ENCODE assay signal across 25 mouse cellular contexts in genomic region chr10:40218874-40219273, GRCm38 (mm10). TPM values are rescaled to one million over a fixed set of nuclear protein-coding genes. Genes with fewer than 3 reads are reported as not detected.
DNase-seq lines count a peak whose midpoint lies in the region; ATAC-seq and TF ChIP-seq lines count a peak whose summit lies in the region.
"Had no signal": no experiment of that assay in that cellular context is flagged by ENCODE, and none has a peak within 500 bp of the region (broad histone marks: within the 10 kb centered on the region; RNA-seq: fewer than 3 reads in every experiment).

No protein-coding gene starts in this region.

- TF ChIP-seq CTCF in cerebellum, adult 2 months (IDR thresholded peaks at IDR 0.05; ENCODE audit: borderline replicate concordance, insufficient read depth, low read depth, low read length): no peak

- no peak for ATAC-seq in inflammation-experienced regulatory T-cells, adult 6 months
- ATAC-seq: CD4-positive, CD25-positive, alpha-beta regulatory T cell, adult 4 months; intestine, embryonic 15.5 days; Patski had no signal

- H3K4me3 ChIP-seq in cerebellum, adult 2 months (replicated peaks; ENCODE audit: insufficient read depth, low read depth, low read length): no peak overlapping the region
- H3K4me3 ChIP-seq: heart, embryonic 12.5 days; intestine, embryonic 15.5 days; left cerebral cortex, adult 2 months; liver, embryonic 13.5 days; midbrain, embryonic 10.5 days had no signal

- H3K4me1 ChIP-seq in cerebellum, adult 2 months (ENCODE audit: control insufficient read depth, insufficient read depth, low read length): no peaks in the 10 kb centered on the region
- H3K4me1 ChIP-seq: heart, embryonic 12.5 days; intestine, embryonic 15.5 days; liver, embryonic 13.5 days; midbrain, embryonic 10.5 days had no signal

- peak; percentile 26 to 37 for DNase-seq in cerebellum, postnatal 10 days
- DNase-seq in cerebellum, adult 2 months: no peak
- DNase-seq in layer of hippocampus, adult 11-12 months (ENCODE audit: low spot score): peak; percentile 12
- no peak for DNase-seq in layer of hippocampus, adult 9-10 months (ENCODE audit: low spot score)
- peak; percentile 64 for DNase-seq in thymus, postnatal 0 days (ENCODE audit: low spot score)
- DNase-seq in thymus, postnatal 4 days: no peak
- DNase-seq in adrenal gland, postnatal 36 days: no peak
- DNase-seq: adrenal gland, adult 8-10 months; cerebellum, adult 11-12 months; cerebellum, postnatal 36 days; kidney, adult 9 months; kidney, postnatal 25 days; layer of hippocampus, adult 9-11 months; left cerebral cortex, postnatal 4 days; liver, embryonic 13.5 days; lung, embryonic 14.5 days; lung, postnatal 4 days had no signal

- no peak for TF ChIP-seq POLR2A in cerebellum, adult 2 months (IDR thresholded peaks at IDR 0.05; ENCODE audit: borderline replicate concordance, insufficient read depth, low read length)

- no peak overlapping the region for H3K27ac ChIP-seq in cerebellum, adult 2 months (ENCODE audit: insufficient read depth, low read length)
- H3K27ac ChIP-seq: hindbrain, embryonic 14.5 days; intestine, embryonic 15.5 days; left cerebral cortex, adult 2 months; liver, embryonic 13.5 days; midbrain, embryonic 10.5 days had no signal

- WGBS in cerebellum, adult 2 months: 66% methylated on average over 3 of the region's 3 CpGs

- no peaks in the 10 kb centered on the region for H3K27me3 ChIP-seq in cerebellum, adult 2 months (ENCODE audit: control insufficient read depth, insufficient read depth, low read length)
- H3K27me3 ChIP-seq: heart, embryonic 12.5 days; intestine, embryonic 15.5 days; liver, embryonic 13.5 days; Patski had no signal

RNA-seq across cellular contexts. Expression of gene Rpf2, which starts 28.0 kb away (rescaled TPM):
- polyA plus RNA-seq in cerebellum, adult 2 months (2012; rRNA removed): 13.8 and 15.1 TPM in 2 replicates
- polyA plus RNA-seq in thymus, postnatal 0 days (2015; fragmentation: Nextera tagmentation; extraction: Ambion mirVana): 94.7 and 98.0 TPM in 2 replicates
- total RNA-seq in adrenal gland, postnatal 36 days (2021): 10 to 100 TPM; 28.7 to 29.3 TPM
- polyA plus RNA-seq in inflammation-experienced regulatory T-cells, adult 6 months (2017; shearing (Covaris generic)): 10 to 100 TPM; 59.8 to 68.0 (median 65.5) TPM

RNA-seq across cellular contexts. Expression of gene Gtf3c6, which starts 39.0 kb away (rescaled TPM):
- polyA plus RNA-seq in cerebellum, adult 2 months (2012; rRNA removed): 28.1 and 33.2 TPM in 2 replicates
- 69.9 and 74.1 TPM in 2 replicates for polyA plus RNA-seq in thymus, postnatal 0 days (2015; fragmentation: Nextera tagmentation; extraction: Ambion mirVana)
- total RNA-seq in adrenal gland, postnatal 36 days (2021): 10 to 100 TPM; 43.4 to 45.0 TPM
- 100 to 1,000 TPM; 113 to 128 (median 121) TPM for polyA plus RNA-seq in inflammation-experienced regulatory T-cells, adult 6 months (2017; shearing (Covaris generic))

Comparison
In these comparisons a context has a peak if more than half of its experiments do, and no peak if none do; other contexts are left out.
1. DNase-seq: peak in cerebellum, postnatal 10 days (2 of 2), layer of hippocampus, adult 11-12 months (single experiment) and thymus, postnatal 0 days (single experiment); none in cerebellum, adult 2 months (0 of 2), layer of hippocampus, adult 9-10 months (single experiment), thymus, postnatal 4 days (single experiment) and adrenal gland, postnatal 36 days (0 of 2).